Mouse (Mus musculus) neural tube, embryonic 11.5 days (tissue): ENCODE results near the gene Il17rc. TPM values are rescaled to one million over a fixed set of nuclear protein-coding genes. Genes with fewer than 3 reads are reported as not detected.

ENCODE experiments used
- ATAC-seq: fragments of 200-750 bp; cut with Nextera tagmentation; 2 replicates; pipeline ENCODE4 v1.8.0; 2017; ENCODE audit warnings: moderate number of reproducible peaks, mild to moderate bottlenecking, moderate TSS enrichment, moderate library complexity; ENCODE audit not compliant: insufficient read depth, low FRiP score, low TSS enrichment
- DNase-seq: peaks from one replicate; pipeline ENCODE4 v3.0.0-alpha.2; 2015; ENCODE audit warnings: low spot score
- H3K27ac ChIP-seq: fragments of 300-500 bp; sonication (generic); 2 replicates; pipeline ENCODE4 v1.5.1; 2014; ENCODE audit warnings: low read depth, mild to moderate bottlenecking, low read length
- H3K27me3 ChIP-seq: fragments of 300-500 bp; sonication (generic); 2 replicates; pipeline ENCODE4 v1.6.1; 2014; ENCODE audit warnings: mild to moderate bottlenecking, low read length, mixed read lengths; ENCODE audit not compliant: control insufficient read depth, insufficient read depth
- H3K36me3 ChIP-seq: fragments of 300-500 bp; sonication (generic); 2 replicates; pipeline ENCODE4 v1.6.1; 2014; ENCODE audit warnings: mild to moderate bottlenecking, low read length, moderate library complexity, mixed read lengths; ENCODE audit not compliant: control insufficient read depth, insufficient read depth
- H3K4me1 ChIP-seq: fragments of 300-500 bp; sonication (generic); 2 replicates; pipeline ENCODE4 v1.6.1; 2014; ENCODE audit warnings: low read length, mixed read lengths; ENCODE audit not compliant: control insufficient read depth, insufficient read depth
- H3K4me2 ChIP-seq: fragments of 300-500 bp; sonication (generic); 2 replicates; pipeline ENCODE4 v1.6.1; 2014; ENCODE audit warnings: low read depth, mild to moderate bottlenecking, moderate library complexity
- H3K4me3 ChIP-seq: fragments of 300-500 bp; sonication (generic); 2 replicates; pipeline ENCODE4 v1.5.1; 2014; ENCODE audit warnings: low read depth, low read length
- H3K9ac ChIP-seq: fragments of 300-500 bp; sonication (generic); 2 replicates; pipeline ENCODE4 v1.6.1; 2014; ENCODE audit warnings: mild to moderate bottlenecking, low read length
- H3K9me3 ChIP-seq: fragments of 300-500 bp; sonication (generic); 2 replicates; pipeline ENCODE4 v1.6.1; 2016; ENCODE audit warnings: low read length; ENCODE audit not compliant: control insufficient read depth
- WGBS: fragments of 180-500 bp; shearing (Covaris S2); extraction: QIAGEN DNeasy Blood & Tissue Kit; methylation state at CpG from one replicate; pipeline ENCODE4 v1.1.7; 2014; 5-methylcytosine and 5-hydroxymethylcytosine counted together
- polyA plus RNA-seq: library from polyadenylated mRNA; unstranded; fragments of >200 nt; fragmentation: Nextera tagmentation; extraction: Ambion mirVana; gene quantifications from 2 replicates; pipeline ENCODE4 v1.2.1, GENCODE M21; 2014

Gene Il17rc
- polyA plus RNA-seq, 1 experiment from 2014 or later, result 3.4 TPM

GRCm38 (mm10) chr6:113478906-113479305, 7.7 kb downstream of the Il17rc start:
- Histone ChIP-seq H3K4me3 (no peak overlapping the region), H3K9me3 (no peaks in the 10 kb centered on the region), H3K9ac (no peak overlapping the region), H3K4me2 (no peak overlapping the region), H3K36me3 (no peaks in the 10 kb centered on the region), H3K27me3 (no peaks in the 10 kb centered on the region), H3K4me1 (peaks cover 12% of the 10 kb centered on the region; the same call in 1 of the 2 replicates), H3K27ac (no peak overlapping the region)
- no peak for ATAC-seq
- WGBS, result 83% methylated on average over 10 of the region's 10 CpGs
- DNase-seq, result no peak

GRCm38 (mm10) chr6:113480555-113481373, 9.5 kb downstream of the Il17rc start:
- Histone ChIP-seq H3K27me3 (no peaks in the 10 kb centered on the region), H3K4me3 (no peak overlapping the region), H3K4me1 (peaks cover 14% of the 10 kb centered on the region), H3K36me3 (no peaks in the 10 kb centered on the region), H3K9ac (no peak overlapping the region), H3K27ac (no peak overlapping the region), H3K9me3 (no peaks in the 10 kb centered on the region), H3K4me2 (no peak overlapping the region)
- 66% methylated on average over 18 of the region's 18 CpGs for WGBS
- no peak for DNase-seq
- no peak for ATAC-seq

DNA sequence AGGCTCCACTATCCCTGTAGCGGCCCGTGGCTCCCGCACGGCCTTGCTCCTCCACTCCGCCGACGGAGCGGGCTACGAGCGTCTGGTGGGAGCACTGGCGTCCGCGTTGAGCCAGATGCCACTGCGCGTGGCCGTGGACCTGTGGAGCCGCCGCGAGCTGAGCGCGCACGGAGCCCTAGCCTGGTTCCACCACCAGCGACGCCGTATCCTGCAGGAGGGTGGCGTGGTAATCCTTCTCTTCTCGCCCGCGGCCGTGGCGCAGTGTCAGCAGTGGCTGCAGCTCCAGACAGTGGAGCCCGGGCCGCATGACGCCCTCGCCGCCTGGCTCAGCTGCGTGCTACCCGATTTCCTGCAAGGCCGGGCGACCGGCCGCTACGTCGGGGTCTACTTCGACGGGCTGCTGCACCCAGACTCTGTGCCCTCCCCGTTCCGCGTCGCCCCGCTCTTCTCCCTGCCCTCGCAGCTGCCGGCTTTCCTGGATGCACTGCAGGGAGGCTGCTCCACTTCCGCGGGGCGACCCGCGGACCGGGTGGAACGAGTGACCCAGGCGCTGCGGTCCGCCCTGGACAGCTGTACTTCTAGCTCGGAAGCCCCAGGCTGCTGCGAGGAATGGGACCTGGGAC, 11.4 kb downstream of the Il17rc start:
- peak; percentile 64 for ATAC-seq
- Histone ChIP-seq H3K9ac (peak overlapping the region; percentile 72), H3K27ac (peak overlapping the region; percentile 89), H3K4me2 (peak overlapping the region; percentile 83), H3K4me3 (peak overlapping the region; percentile 55), H3K9me3 (no peaks in the 10 kb centered on the region), H3K4me1 (peaks cover 14% of the 10 kb centered on the region), H3K36me3 (no peaks in the 10 kb centered on the region), H3K27me3 (no peaks in the 10 kb centered on the region)
- DNase-seq, result no peak
- WGBS, result 2% methylated on average over 65 of the region's 65 CpGs

GRCm38 (mm10) chr6:113483100-113483615, 11.9 kb downstream of the Il17rc start, which contains the start of gene Creld1:
Gene Creld1 (plus strand): TSS chr6:113483297.
- Histone ChIP-seq H3K4me1 (peaks cover 14% of the 10 kb centered on the region), H3K4me3 (peak within 1 kb of the TSS; percentile 55), H3K27me3 (no peaks in the 10 kb centered on the region), H3K4me2 (peak within 1 kb of the TSS; percentile 83), H3K27ac (peak within 1 kb of the TSS; percentile 89), H3K36me3 (no peaks in the 10 kb centered on the region), H3K9ac (peak within 1 kb of the TSS; percentile 72), H3K9me3 (no peaks in the 10 kb centered on the region)
- DNase-seq, result peak; percentile 94
- peak; percentile 98 for ATAC-seq
- WGBS, result 0% methylated on average over 26 of the region's 26 CpGs

GRCm38 (mm10) chr6:113483729-113484128, 12.5 kb downstream of the Il17rc start:
- ATAC-seq (peak; percentile 29), DNase-seq (peak; percentile 60)
- H3K27ac ChIP-seq, result peak overlapping the region; percentile 89
- H3K9me3 ChIP-seq, result no peaks in the 10 kb centered on the region
- H3K27me3 ChIP-seq, result no peaks in the 10 kb centered on the region
- peak overlapping the region; percentile 55 for H3K4me3 ChIP-seq
- H3K4me1 ChIP-seq, result peaks cover 14% of the 10 kb centered on the region
- no peaks in the 10 kb centered on the region for H3K36me3 ChIP-seq
- 14% methylated on average over 10 of the region's 10 CpGs for WGBS
- peak overlapping the region; percentile 68 for H3K9ac ChIP-seq
- H3K4me2 ChIP-seq, result peak overlapping the region; percentile 83

DNA sequence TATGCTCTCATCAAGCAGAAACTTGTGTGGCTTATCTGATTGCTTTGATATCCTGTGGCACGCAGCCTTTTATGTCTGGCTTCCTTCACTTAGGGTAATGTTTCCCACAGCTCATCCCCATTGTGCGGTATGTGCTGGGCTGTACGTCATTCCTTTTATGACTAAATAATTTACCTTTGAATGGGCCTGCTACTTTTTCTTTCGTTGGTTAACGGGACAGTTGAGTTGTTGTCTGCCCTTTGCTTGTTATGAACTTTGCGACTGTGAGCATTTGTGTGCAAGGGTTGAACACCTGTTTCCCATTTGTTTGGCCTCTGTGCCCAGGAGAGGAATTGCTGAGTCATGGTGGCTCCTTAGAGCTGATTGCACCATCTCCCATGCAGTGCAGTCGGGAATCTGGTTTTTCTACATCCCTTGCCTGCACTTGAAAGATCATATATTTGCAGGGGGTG, 15.9 kb downstream of the Il17rc start:
- 47% methylated on average over 7 of the region's 7 CpGs for WGBS
- Histone ChIP-seq H3K4me2 (no peak overlapping the region), H3K4me1 (peaks cover 9% of the 10 kb centered on the region), H3K9ac (no peak overlapping the region), H3K27ac (no peak overlapping the region), H3K36me3 (peaks cover 5% of the 10 kb centered on the region; the same call in 1 of the 2 replicates), H3K9me3 (no peaks in the 10 kb centered on the region), H3K27me3 (no peaks in the 10 kb centered on the region), H3K4me3 (no peak overlapping the region)
- DNase-seq, result no peak
- no peak for ATAC-seq

- no peak overlapping the region for H3K4me3 ChIP-seq
- no peak for ATAC-seq
- H3K9ac ChIP-seq, result no peak overlapping the region
- no peaks in the 10 kb centered on the region for H3K27me3 ChIP-seq
- WGBS, result 92% methylated on average over 14 of the region's 14 CpGs
- DNase-seq, result no peak
- H3K27ac ChIP-seq, result no peak overlapping the region
- no peak overlapping the region for H3K4me2 ChIP-seq
- H3K36me3 ChIP-seq, result peaks cover 5% of the 10 kb centered on the region; the same call in 1 of the 2 replicates
- H3K9me3 ChIP-seq, result no peaks in the 10 kb centered on the region
- peaks cover under 1% of the 10 kb centered on the region for H3K4me1 ChIP-seq
Measured at GRCm38 (mm10) chr6:113489410-113489809, 18.2 kb downstream of the Il17rc start.

- Histone ChIP-seq H3K9me3 (no peaks in the 10 kb centered on the region), H3K9ac (no peak overlapping the region), H3K36me3 (peaks cover 5% of the 10 kb centered on the region; the same call in 1 of the 2 replicates), H3K4me3 (no peak overlapping the region), H3K27me3 (peaks cover 7% of the 10 kb centered on the region), H3K4me2 (no peak overlapping the region), H3K4me1 (peaks cover 7% of the 10 kb centered on the region; the same call in 1 of the 2 replicates), H3K27ac (no peak overlapping the region)
- no peak for ATAC-seq
- 76% methylated on average over 24 of the region's 24 CpGs for WGBS
- no peak for DNase-seq
Measured at GRCm38 (mm10) chr6:113492101-113492864, 21.1 kb downstream of the Il17rc start.
